Mouse (Mus musculus): ENCODE results near the gene Abhd14b.

GRCm38 (mm10) chr9:106399808-106400207 is 47.5 kb upstream of the Abhd14b start:
- TF ChIP-seq EP300 (IDR thresholded peaks at IDR 0.05; ENCODE audit: low read depth): no peak
- TF ChIP-seq CTCF (IDR thresholded peaks at IDR 0.05; ENCODE audit: low read depth): no peak

All from liver, embryonic 14.5 days (tissue).